Mouse (Mus musculus) adrenal gland, adult 2 months (tissue): ENCODE measurements around the gene Fut9. TPM values are rescaled to one million over a fixed set of nuclear protein-coding genes. Genes with fewer than 3 reads are reported as not detected.

ENCODE experiments used
- DNase-seq: peaks from one replicate; pipeline ENCODE4 v3.0.0; 2021
- long read RNA-seq: library from polyadenylated mRNA; stranded (forward); transcript quantifications from one replicate; pipeline ENCODE4 v2.0.0, GENCODE M21; 2021
- polyA plus RNA-seq: library from polyadenylated mRNA; depleted of rRNA; stranded (reverse); fragments of >200 nt; gene quantifications from 2 replicates; pipeline ENCODE4 v1.2.3, GENCODE M21; 2012; rRNA removed
- total RNA-seq, 2 experiments: library from RNA; stranded (reverse); gene quantifications; 2 replicates each; pipeline ENCODE4 v1.2.3; 2021

Fut9 gene
- total RNA-seq: under 1 TPM; 0.29 to 0.38 TPM
- polyA plus RNA-seq: 0.04 TPM in 1 of 2 replicates, not detected in the other
- long read RNA-seq: 0 reads

DNA sequence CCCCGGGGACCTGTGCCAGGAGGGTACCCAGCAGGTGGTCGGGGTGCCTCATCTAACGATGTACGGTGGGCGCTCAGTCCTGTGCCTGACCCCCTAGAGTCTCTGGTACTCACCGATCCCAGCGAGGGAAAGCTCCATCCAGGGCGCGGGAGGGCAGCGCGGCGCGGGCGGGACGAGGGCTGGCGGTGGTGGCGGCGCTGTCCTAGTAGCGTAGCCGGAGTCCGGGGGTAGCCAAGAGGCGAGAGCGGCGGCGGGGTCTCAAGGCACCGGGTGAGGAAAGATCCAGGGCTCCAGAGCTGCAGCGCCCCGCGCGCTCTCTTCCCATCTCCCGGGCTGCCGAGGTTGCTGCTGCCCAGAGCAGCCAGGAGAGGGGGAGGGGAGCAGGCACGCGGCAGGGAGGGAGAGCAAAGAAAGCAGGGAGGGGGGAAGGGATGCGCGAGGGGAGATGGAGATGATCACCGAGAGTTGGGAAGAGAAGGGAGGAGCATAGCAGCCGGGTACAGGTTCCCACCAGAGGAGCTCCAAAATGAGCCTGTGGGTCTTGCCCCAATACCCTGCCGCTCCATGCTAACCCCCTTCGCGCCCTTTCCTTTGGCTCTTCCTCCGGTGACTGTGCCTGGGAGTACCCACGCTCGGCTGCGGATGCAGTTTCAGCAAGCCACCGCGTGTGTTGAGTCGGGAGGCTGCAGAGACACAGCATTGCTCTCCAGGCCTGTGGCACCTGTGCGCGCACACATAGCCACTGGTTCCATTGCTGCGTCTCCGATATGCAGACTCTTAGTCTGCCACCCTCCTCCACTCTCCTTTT, at the start of gene Fut9:
Gene Fut9, minus strand, starts transcription at position 769 of the 808 bp plus-strand sequence.
- peak; percentile 2 for DNase-seq

DNA sequence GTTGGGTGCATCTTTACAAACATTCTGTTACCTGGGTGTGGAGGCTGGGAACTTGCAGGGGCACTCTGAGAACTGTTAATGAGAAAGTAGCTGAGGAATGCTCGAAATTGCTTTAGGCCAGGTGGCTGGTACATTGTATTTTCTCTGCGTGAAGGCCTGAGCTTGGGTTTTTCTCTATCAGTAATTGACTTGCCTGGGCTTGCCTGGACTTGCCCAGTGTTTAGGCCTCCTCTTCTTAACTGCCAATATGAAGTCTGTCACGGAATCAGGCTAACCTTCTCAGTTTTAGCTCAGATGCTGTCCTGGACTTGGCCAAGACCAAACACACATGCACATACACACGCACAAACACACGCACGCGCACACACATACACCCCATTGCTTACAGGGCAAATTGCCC, 15.7 kb upstream of the Fut9 start:
- no peak for DNase-seq

DNA sequence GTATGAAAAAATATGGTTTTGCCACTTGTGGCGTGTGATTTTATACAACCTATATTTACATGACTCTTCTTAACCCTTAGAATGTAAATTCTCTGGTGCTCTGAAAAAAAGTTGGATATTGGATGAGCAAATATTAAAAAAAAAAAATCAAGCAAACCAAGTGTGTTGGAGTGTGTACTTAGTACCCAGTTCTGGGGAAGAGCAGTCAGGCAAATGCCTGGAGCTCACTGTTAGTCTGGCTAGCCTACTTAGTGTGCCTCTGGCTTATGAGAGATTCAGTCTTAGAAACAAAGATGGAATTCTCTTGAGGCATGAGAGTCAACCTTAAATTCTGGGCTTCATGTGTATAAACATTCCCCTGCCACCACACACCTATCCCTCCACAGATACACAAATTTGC, 13.3 kb upstream of the Fut9 start:
- no peak for DNase-seq

DNA sequence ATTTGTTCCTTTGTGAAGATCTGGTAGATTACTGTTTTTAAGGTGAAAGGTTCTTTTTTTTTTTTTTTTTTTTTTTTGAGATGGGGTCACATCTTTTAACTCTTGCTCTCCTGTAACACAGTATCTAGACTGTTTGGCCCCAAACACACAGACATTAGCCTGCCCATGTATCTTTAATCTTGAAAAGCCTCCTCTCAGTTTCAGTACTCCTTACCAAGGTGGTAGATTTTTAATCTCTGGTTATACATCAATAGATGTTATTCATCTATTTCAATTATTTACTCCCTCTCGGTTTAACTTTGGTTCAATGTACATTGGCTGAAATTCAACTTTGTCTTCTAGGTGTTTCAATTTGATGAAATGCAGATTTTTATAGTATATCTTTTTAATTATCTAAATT, 10.0 kb upstream of the Fut9 start:
- no peak for DNase-seq

DNA sequence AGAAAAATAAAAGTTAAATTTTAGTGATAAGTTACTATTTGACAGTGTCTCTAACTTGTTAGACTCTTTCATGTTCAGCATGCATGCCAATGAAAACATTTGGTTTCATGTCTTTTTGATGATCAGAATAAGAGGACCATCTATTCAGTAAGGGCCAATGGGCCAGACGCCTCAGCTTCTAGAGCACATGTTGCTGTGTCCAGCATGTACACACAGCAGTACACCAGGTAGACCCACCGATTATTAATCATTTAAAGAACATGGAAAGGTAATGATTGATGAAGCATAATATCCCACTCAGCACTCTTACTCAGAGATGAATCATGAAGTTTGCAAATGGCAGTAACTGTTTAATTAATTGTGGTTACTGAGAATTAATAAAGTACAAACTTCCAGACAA, 1.7 kb upstream of the Fut9 start:
- no peak for DNase-seq

DNA sequence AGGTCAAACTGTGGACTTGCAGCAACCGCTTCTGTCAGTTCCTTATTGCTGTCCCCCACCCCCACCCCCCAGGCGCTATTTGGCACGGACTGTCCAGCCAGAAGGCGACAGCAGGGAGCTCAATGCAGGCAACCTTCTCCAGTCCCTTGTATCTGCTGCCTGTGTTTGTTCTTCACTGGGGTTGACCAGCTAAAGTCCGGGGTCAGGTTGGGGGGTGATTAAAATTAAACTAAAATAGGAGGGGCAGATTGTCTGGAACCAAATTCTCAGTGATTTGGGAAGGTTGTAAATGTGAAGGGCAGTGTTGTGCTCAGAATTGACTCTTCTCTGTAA, 206 bp upstream of the Fut9 start:
- no peak for DNase-seq

DNA sequence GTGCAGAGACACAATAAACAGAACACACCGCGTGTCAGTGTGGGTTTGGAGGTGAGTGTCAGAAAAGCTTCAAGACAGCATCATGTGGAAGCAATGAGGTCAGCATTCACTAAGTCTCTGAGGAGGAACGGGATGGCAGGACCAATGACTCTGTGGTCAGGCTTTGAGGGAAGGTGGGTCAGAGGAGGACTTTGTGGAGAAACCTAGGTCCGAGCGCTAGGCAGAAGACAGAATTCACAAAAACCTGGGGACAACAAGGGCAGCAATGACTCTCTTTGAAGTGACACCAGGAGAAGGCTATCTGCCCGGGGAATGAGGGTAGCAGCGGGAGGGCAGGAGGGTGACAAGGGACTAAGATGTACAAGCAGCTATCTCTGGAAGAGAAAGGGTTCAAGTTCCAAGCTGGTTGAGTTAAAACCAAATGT, 981 bp downstream of the Fut9 start:
- no peak for DNase-seq

DNA sequence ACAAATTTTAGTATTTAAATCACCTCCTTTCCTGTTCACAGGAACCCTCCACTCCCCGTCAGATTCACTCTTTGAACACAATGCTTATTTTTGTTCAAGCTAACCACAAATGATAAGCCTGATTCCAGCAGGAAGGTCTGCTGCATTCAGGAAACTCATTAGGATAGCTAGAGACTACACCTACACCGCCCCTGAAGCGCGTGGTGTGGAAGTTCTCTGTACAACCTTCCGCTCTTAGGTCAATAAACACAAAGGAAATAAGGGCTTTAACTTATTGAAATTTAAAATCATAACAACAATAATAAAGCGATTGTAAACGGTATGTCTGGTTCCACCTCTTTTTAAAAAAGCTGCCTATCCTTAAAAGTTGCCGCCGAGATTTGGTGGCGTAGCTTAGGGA, 1.6 kb downstream of the Fut9 start:
- DNase-seq: no peak

DNA sequence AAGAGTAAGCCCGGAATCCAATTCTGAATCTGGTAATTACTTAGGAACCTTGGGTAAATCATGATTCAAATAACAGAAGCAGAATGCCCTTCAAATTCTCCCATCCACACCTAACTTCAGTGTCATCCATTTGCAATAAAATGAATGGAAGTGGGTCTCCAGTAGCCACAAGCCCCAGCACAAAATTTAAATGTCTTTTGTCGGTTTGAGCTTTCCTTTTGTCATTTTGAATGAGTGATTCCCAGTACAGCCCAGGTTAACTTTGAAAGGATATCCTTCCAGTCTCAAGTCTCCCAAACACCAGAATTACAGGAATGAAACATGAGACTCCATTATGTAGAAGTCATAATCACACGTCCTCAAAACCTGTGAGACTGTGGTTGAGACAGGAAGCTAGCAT, 3.9 kb downstream of the Fut9 start:
- no peak for DNase-seq

DNA sequence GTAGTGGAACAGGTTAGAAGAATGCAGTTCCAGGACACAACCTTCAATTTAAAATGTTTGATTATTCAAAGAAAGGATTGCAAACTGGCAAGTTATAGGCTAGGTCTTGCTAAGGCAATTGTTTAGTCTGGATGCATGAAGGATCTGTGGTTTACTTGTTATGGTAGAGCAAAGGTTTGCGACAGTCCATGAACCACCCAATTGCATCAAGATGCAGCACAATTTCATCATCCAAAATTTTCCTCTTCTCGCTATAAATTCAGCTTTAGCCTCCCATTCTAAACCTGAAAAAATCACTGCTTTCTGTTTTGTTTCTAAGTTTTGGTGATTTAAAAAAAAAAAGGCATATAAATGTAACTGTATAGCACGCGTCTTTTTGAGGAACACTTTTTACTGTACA, 14.8 kb downstream of the Fut9 start:
- no peak for DNase-seq

DNA sequence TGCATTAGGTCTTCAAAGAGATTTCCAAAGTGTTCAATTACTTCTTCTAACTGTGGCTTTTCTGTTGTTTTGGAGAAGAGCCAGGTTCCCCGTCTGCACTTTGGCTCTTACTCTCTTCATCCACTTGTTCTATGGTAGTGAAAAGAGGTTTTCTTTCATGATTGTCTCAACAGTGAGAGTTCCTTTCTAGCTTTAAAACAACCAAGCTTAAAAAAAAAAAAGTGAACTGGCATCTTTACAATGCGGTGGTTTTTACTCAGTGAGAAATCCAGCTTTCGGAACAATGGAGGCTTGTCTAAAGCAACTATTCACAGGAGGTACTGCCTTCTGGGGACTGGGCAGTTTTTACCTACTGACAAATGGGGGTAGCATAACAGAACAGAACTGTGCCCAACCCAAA, 31.4 kb downstream of the Fut9 start:
- no peak for DNase-seq

DNA sequence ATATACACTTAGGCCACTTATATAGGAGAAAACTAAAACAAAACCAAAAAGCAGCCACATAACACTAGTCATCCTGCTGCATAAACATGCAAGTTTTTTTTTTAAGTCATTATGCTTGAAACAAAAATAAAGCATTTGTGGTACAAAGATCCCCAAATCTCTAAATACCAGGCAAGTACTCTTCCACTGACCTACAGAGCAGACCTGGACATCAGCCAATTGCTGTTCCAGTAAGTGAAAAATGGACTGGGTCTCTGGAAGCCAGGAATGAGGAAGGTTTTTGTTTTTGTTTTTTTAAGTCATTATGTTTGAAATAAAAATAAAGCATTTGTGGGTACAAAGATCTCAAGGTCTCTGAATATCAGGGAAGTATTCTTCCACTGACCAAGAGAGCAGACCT, 37.0 kb downstream of the Fut9 start:
- no peak for DNase-seq

DNA sequence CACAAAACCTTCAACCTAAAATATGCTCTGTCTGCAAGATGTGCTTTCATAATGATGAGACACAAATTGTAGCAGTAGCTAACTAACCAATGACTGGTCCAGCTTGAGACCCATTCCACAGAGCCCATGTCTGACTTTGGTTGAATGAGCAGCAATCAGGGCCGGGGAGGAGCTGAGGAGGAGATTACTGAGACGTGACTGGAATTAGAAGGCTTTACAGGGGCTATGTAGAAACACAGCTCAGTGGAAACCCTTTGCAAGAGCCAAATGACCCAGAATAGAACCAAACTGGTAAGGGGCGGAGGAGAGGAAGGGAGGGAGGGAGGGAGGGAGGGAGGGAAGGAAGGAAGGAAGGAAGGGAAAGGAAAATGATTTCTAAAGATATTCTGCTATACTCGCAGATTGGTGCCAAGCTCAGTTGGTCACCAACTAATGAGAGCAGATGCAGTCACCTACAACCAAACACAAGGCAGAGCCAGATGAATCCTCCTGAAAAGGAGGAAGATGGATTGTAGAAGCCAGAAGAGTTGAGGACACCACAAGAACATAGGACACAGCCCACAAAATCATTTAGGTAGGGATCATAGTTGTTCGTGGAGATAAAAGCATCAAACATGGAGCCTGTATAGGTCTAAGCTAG, 42.0 kb downstream of the Fut9 start:
- DNase-seq: no peak

DNA sequence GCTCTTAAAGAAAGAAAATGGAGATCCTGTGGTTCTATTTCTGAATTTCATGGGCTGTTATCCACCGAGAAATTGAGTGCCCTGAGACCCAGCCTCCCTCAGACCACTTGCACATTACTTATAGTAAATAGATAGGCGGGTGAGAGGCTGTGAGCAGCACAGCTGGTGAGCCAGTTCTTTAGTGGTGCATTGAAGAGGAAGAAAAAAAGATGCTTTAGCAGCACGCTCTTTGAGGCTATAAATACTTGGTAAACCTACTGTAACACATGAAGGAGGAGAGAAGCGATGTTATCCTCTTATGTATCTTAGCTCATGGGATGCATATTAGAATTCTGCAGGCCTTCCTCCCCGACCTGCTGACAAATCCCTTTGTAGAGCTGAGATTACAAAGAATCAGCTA, 58.5 kb downstream of the Fut9 start:
- DNase-seq: no peak

DNA sequence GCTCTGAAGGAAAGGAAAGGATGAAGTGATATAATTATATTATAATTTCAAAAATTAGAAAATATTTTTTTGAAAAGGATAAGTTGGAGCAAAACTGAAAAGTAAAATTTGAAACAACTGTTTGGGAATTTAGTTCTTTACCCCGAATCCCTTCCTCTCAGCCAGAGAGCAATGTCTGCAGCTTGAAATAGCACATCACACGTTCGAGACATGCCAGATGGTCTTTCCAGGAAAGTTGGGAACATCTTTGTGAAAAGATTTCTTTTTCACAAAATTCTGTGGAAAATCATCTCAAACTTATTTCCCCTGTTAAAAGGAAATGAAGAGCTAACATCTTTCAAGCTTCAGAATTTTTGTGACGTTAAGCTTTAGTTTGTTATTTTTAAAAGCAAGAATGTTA, 61.3 kb downstream of the Fut9 start:
- DNase-seq: no peak

DNA sequence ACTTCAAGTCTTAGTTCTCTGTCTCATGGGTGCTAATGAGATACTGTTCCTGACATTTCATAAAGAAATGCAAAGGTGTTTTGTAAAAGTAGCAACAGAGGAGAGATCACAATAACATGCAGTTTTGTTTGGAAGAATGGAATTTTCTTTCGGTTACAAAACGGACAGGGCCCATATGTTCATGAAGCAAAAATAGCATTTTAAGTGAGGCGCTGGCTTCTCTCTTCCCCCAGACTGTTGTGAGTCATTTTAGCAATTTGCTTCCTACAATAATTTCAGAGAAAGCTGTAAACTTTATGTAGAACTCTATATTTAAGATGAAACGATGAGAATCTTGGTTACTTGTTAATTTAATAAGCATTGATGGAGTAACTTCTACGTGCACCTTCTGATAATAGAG, 78.5 kb downstream of the Fut9 start:
- no peak for DNase-seq

DNA sequence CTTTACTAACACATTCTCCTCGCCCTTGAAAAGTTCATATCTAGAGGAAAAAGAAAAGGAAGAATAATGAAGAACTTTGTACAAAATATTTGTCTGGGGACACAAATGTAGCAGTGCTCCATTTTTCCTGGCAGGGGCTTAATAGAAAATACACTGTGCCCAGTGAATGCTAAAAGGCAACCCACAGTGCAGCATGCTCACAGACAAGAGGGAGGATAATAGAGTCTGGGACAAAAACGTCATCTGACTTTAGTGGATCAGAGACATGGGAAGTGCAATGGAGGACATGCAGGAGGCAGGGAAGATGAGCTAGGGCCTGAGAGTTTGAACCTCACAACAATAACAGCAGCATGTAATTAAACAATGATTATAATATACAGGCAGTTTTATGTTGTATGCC, 86.1 kb downstream of the Fut9 start:
- DNase-seq: no peak

DNA sequence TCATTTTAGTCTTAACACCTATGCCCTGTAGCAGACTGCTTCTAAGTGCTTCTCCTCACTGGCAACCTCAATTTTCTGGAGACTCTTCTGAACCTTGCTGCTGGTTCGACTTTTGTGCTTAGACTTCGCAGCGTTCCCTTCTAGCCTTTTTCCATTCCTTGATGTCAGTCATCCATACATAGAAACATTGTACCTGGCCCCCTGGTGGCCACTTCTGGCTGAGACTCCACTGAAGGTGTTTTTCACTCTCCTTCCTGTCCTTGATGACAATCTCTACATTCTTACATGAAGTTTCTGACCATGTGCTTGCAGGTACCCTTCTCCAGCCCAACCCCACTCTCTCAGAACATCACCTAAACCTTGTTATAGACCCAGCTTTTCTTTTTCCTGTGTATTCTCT, 115.1 kb downstream of the Fut9 start:
- DNase-seq: no peak

DNA sequence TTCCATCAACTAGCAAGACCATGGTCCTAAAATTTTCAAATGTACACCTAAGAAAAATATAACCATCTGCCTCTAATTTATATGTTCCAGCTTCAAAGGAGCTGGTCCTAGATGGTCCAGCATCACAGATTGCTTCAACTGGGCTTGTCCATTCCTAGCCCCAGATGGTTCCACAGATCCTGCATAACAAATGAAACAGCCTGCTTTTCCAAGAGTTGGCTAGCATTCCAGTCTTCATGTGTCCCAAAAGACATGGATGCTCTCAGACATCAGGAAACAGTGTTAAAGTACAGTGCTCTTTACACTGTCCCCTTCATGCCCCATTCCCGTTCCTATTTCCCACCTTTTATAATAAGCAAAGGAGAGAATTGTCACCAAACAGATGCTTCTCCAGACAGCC, 135.8 kb downstream of the Fut9 start:
- no peak for DNase-seq

DNA sequence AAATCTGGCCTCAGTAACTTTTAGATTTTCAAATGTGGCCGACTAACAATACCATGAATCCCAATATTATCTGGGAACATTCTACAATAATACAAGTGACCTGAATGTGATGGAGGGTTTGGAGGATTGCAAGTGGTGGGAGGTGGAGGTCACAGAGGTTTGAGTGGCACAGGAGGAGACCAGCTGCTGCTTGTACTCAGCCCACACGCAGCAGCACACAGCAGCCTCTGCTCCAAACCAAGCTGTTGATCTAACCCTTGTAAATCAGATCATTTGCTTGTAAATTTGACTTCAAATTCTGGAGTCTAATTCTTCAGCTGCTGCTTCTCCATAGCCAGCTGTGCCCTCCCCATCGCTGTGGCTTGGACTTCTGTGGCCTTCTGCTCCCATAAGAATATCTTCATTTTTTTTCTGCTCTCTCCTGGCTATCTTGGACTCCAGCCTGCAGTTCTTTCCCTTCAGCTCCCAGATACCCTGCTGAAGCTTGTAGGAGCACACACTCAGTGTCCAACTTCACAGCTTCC, 138.8 kb downstream of the Fut9 start:
- DNase-seq: no peak

DNA sequence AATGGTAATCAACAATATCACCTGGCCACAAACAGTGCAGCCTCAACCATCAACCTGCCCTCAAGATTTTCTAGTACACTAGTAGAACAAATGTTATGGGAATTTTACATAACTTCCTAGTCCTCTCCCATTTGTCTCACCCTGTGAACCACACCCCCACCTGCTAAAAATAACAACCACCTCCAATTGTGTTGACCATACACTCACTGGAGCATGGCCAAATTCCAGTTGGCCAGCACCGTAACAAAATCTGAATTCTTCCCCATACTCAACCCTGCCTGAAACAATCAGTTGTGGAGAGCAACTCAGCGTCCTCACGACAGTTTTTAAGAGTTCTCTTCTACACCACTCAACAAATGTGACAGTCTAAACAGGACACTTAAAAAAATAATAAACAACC, 141.3 kb downstream of the Fut9 start:
- DNase-seq: no peak

DNA sequence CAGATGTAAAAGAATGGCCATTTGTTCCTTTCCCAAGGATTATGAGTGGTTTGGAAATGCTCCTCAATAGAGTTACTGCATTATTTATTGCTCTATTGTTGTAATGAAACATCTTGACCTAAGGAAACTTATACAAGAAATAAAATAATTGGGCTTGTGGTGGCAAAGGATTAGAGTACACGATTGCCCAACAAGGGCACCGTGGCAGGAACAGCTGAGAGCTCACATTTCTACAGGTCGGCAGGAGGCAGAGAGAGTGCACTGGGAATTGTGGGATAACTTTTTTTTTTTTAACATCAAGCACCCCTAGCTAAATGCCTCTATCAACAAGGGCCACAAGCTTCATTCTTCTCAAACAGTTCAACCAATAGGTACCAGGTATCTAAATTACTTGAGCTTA, 148.1 kb downstream of the Fut9 start:
- no peak for DNase-seq

DNA sequence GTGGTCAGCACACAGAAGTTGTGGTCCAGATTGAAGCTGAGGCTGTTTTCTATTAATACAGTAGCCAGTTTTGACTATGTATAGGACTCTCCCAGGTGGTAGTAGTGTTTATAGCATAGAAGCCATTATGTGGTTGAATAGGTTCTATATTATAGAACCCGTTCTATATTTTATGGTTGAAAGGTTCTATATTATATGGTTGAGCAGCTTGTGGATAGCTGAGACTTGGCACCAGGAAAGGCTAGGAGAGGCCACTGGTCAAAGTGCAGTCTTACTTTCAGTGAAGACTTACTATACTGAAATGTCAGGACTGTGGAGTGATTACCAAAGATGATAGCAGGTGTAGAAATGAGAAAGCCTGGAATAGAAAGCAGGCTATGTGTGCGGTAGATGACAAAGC, 151.9 kb downstream of the Fut9 start:
- DNase-seq: no peak

DNA sequence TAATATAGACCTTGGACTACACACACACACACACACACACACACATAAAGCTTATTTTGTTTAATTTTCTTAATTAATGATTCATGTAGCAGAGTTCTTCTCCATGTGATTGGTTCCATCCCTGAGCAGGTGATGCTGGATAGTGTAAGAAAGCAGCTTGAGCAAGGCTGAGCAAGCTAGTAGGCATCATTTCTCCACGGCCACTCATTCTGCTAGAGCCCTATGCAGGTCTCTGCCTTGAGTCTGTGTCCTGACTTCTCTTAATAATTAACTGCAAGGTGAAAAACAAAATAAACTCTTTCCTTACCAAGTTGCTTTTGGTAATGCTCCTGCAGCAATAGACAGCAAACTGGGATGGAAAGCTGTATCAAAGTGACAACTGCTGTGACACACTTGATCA, 152.5 kb downstream of the Fut9 start:
- DNase-seq: no peak
